Mouse (Mus musculus) testis, adult 2 months (tissue): ENCODE results near the gene Taf15. TPM values are rescaled to one million over a fixed set of nuclear protein-coding genes. Genes with fewer than 3 reads are reported as not detected.
A peak's percentile ranks its signal among the peaks of the same experiment; 100 is the strongest.

ENCODE experiments used
- H3K27ac ChIP-seq: fragments of 200-500 bp; 2 replicates; pipeline ENCODE4 v1.5.1; 2012; ENCODE audit warnings: low read depth, low read length; ENCODE audit not compliant: control insufficient read depth, insufficient read depth
- H3K27me3 ChIP-seq: fragments of 200-500 bp; 2 replicates; pipeline ENCODE4 v1.6.1; 2012; ENCODE audit warnings: mild to moderate bottlenecking, low read length, moderate library complexity; ENCODE audit not compliant: control insufficient read depth, insufficient read depth
- H3K36me3 ChIP-seq: fragments of 200-500 bp; 2 replicates; pipeline ENCODE4 v1.6.1; 2012; ENCODE audit warnings: mild to moderate bottlenecking, low read length; ENCODE audit not compliant: control insufficient read depth, insufficient read depth
- H3K4me1 ChIP-seq: fragments of 200-500 bp; 2 replicates; pipeline ENCODE4 v1.6.1; 2012; ENCODE audit warnings: low read length; ENCODE audit not compliant: control insufficient read depth, insufficient read depth
- H3K4me3 ChIP-seq: fragments of 200-500 bp; 2 replicates; pipeline ENCODE4 v1.5.1; 2012; ENCODE audit warnings: low read depth, mild to moderate bottlenecking, low read length, moderate library complexity, mixed read lengths; ENCODE audit not compliant: control insufficient read depth
- CTCF ChIP-seq: fragments of 200-500 bp; IDR thresholded peaks from 2 replicates; pipeline ENCODE4 v1.5.1; 2012; ENCODE audit warnings: low read depth, mild to moderate bottlenecking, inconsistent platforms, low read length, moderate library complexity; ENCODE audit not compliant: control insufficient read depth, insufficient read depth, insufficient replicate concordance
- POLR2A ChIP-seq: fragments of 200-500 bp; IDR thresholded peaks from 2 replicates; pipeline ENCODE4 v1.6.1; 2012; ENCODE audit warnings: low read depth, mild to moderate bottlenecking, inconsistent platforms, low read length, moderate library complexity; ENCODE audit not compliant: control insufficient read depth
- polyA plus RNA-seq: library from polyadenylated mRNA; depleted of rRNA; stranded (reverse); fragments of >200 nt; gene quantifications from 2 replicates; pipeline ENCODE4 v1.2.3, GENCODE M21; 2012

Gene Taf15
- polyA plus RNA-seq, 1 experiment: 49.6 TPM

GRCm38 (mm10) chr11:83457257-83457656, 15.6 kb upstream of the Taf15 start:
- no peaks in the 10 kb centered on the region for H3K36me3 ChIP-seq
- H3K4me3 ChIP-seq: no peak overlapping the region

GRCm38 (mm10) chr11:83457912-83458601, 14.8 kb upstream of the Taf15 start:
- TF ChIP-seq POLR2A (no peak), CTCF (no peak)
- Histone ChIP-seq H3K4me3 (no peak overlapping the region), H3K36me3 (no peaks in the 10 kb centered on the region), H3K27me3 (no peaks in the 10 kb centered on the region), H3K4me1 (peaks cover 12% of the 10 kb centered on the region), H3K27ac (no peak overlapping the region)

More at GRCm38 (mm10) chr11:83457257-83457656, 15.6 kb upstream of the Taf15 start:
- H3K4me1 ChIP-seq: peaks cover 4% of the 10 kb centered on the region
- TF ChIP-seq POLR2A (no peak), CTCF (no peak)
- H3K27ac ChIP-seq: no peak overlapping the region
- H3K27me3 ChIP-seq: no peaks in the 10 kb centered on the region

GRCm38 (mm10) chr11:83461462-83462027, 11.3 kb upstream of the Taf15 start:
- Histone ChIP-seq H3K4me3 (no peak overlapping the region), H3K4me1 (peaks cover 13% of the 10 kb centered on the region), H3K36me3 (no peaks in the 10 kb centered on the region), H3K27me3 (no peaks in the 10 kb centered on the region), H3K27ac (no peak overlapping the region)
- TF ChIP-seq POLR2A (no peak), CTCF (no peak)

- Histone ChIP-seq H3K36me3 (no peaks in the 10 kb centered on the region), H3K27ac (no peak within 1 kb of the TSS), H3K27me3 (no peaks in the 10 kb centered on the region), H3K4me3 (peak within 1 kb of the TSS; percentile 79), H3K4me1 (peaks cover 13% of the 10 kb centered on the region)
- no peak for TF ChIP-seq CTCF
- TF ChIP-seq POLR2A: no peak
Observed at GRCm38 (mm10) chr11:83462711-83463244, 10.1 kb upstream of the Taf15 start, which contains the start of gene Mmp28. Gene Mmp28, minus strand, starts transcription at chr11:83463071.

- Histone ChIP-seq H3K27ac (no peak overlapping the region), H3K4me3 (no peak overlapping the region), H3K36me3 (no peaks in the 10 kb centered on the region), H3K4me1 (peaks cover 13% of the 10 kb centered on the region), H3K27me3 (no peaks in the 10 kb centered on the region)
- TF ChIP-seq CTCF (no peak), POLR2A (no peak)
Observed at GRCm38 (mm10) chr11:83465976-83466375, 6.9 kb upstream of the Taf15 start.

GRCm38 (mm10) chr11:83467120-83467652, 5.7 kb upstream of the Taf15 start:
- peaks cover 12% of the 10 kb centered on the region for H3K4me1 ChIP-seq
- no peak for TF ChIP-seq POLR2A
- no peak for TF ChIP-seq CTCF
- H3K27me3 ChIP-seq: no peaks in the 10 kb centered on the region
- H3K27ac ChIP-seq: no peak overlapping the region; the same call in 1 of the 2 replicates
- no peaks in the 10 kb centered on the region for H3K36me3 ChIP-seq
- H3K4me3 ChIP-seq: no peak overlapping the region

GRCm38 (mm10) chr11:83468765-83469164, 4.1 kb upstream of the Taf15 start:
- Histone ChIP-seq H3K4me1 (peaks cover 2% of the 10 kb centered on the region; the same call in 1 of the 2 replicates), H3K27ac (no peak overlapping the region), H3K27me3 (no peaks in the 10 kb centered on the region), H3K36me3 (no peaks in the 10 kb centered on the region), H3K4me3 (no peak overlapping the region)
- TF ChIP-seq POLR2A (no peak), CTCF (no peak)
